Mouse (Mus musculus) ovary, adult 18-20 months (tissue): ENCODE data around the gene Tnr.

Source experiments
- DNase-seq: peaks from one replicate; pipeline ENCODE4 v3.0.0; 2022; ENCODE audit warnings: low spot score, mixed read lengths

Gene Tnr

GRCm38 (mm10) chr1:159796021-159796420 lies 272.5 kb downstream of the Tnr start:
- DNase-seq: no peak

- DNase-seq: no peak
Observed at GRCm38 (mm10) chr1:159800366-159800765, 276.8 kb downstream of the Tnr start.

- no peak for DNase-seq
Observed at GRCm38 (mm10) chr1:159801753-159802152, 278.2 kb downstream of the Tnr start.

- no peak for DNase-seq
Observed at GRCm38 (mm10) chr1:159803711-159804110, 280.1 kb downstream of the Tnr start.

GRCm38 (mm10) chr1:159809493-159809892 lies 285.9 kb downstream of the Tnr start:
- DNase-seq: no peak

GRCm38 (mm10) chr1:159811805-159812204 lies 288.2 kb downstream of the Tnr start:
- DNase-seq: no peak

- DNase-seq: no peak
Observed at GRCm38 (mm10) chr1:159812820-159813411, 289.3 kb downstream of the Tnr start.

GRCm38 (mm10) chr1:159814348-159814747 lies 290.8 kb downstream of the Tnr start:
- no peak for DNase-seq

- DNase-seq: no peak
Observed at GRCm38 (mm10) chr1:159816614-159817371, 293.2 kb downstream of the Tnr start.

GRCm38 (mm10) chr1:159819511-159819910 lies 295.9 kb downstream of the Tnr start:
- no peak for DNase-seq

- no peak for DNase-seq
Observed at GRCm38 (mm10) chr1:159822416-159822815, 298.8 kb downstream of the Tnr start.

- no peak for DNase-seq
Observed at GRCm38 (mm10) chr1:159828531-159828930, 305.0 kb downstream of the Tnr start.

- DNase-seq: no peak
Observed at GRCm38 (mm10) chr1:159833165-159833564, 309.6 kb downstream of the Tnr start.

- DNase-seq: no peak
Observed at GRCm38 (mm10) chr1:159833646-159834338, 310.2 kb downstream of the Tnr start.

GRCm38 (mm10) chr1:159835126-159835525 lies 311.6 kb downstream of the Tnr start:
- DNase-seq: no peak

- DNase-seq: no peak
Observed at GRCm38 (mm10) chr1:159840337-159840736, 316.8 kb downstream of the Tnr start.

GRCm38 (mm10) chr1:159842876-159843275 lies 319.3 kb downstream of the Tnr start:
- DNase-seq: no peak

GRCm38 (mm10) chr1:159852088-159852487 lies 328.5 kb downstream of the Tnr start:
- DNase-seq: no peak

- no peak for DNase-seq
Observed at GRCm38 (mm10) chr1:159854261-159854660, 330.7 kb downstream of the Tnr start.

GRCm38 (mm10) chr1:159861782-159862474 lies 338.4 kb downstream of the Tnr start:
- DNase-seq: no peak

GRCm38 (mm10) chr1:159865696-159866095 lies 342.1 kb downstream of the Tnr start:
- no peak for DNase-seq

- DNase-seq: no peak
Observed at GRCm38 (mm10) chr1:159869619-159870441, 346.3 kb downstream of the Tnr start.
